Mouse (Mus musculus): ENCODE results near the gene Mypn. TPM values are rescaled to one million over a fixed set of nuclear protein-coding genes. Genes with fewer than 3 reads are reported as not detected.

The Mypn gene
- total RNA-seq, 2 experiments from 2014 or later, result 78.0 to 86.7 TPM

- intact Hi-C loops (cut with DNase I), result no loop called here
- DNase-seq, result no peak
These were observed 5.1 kb upstream of the Mypn start for GRCm38 (mm10) chr10:63208871-63209270.

GRCm38 (mm10) chr10:63203002-63203401 is 750 bp downstream of the Mypn start:
- no peak for DNase-seq
- intact Hi-C loops (cut with DNase I), result loop anchor here (5.0 kb wide), 2 partner anchors 39 to 46 kb away; partner anchors contain the start of gene Herc4

GRCm38 (mm10) chr10:63201534-63201933 is 2.2 kb downstream of the Mypn start:
- intact Hi-C loops (cut with DNase I), result loop anchor here (5.0 kb wide), 2 partner anchors 41 to 44 kb away; partner anchors contain the start of gene Herc4
- DNase-seq, result peak in 1 of 2 experiments; percentile 38

- no peak for DNase-seq
- intact Hi-C loops (cut with DNase I), result no loop called here
These were observed 4.7 kb downstream of the Mypn start for GRCm38 (mm10) chr10:63199008-63199407.

GRCm38 (mm10) chr10:63192736-63193135 is 11.0 kb downstream of the Mypn start:
- intact Hi-C loops (cut with DNase I), result no loop called here
- DNase-seq, result no peak

- no peak for DNase-seq
- intact Hi-C loops (cut with DNase I), result no loop called here
These were observed 11.5 kb downstream of the Mypn start for GRCm38 (mm10) chr10:63192276-63192675.

- DNase-seq, result no peak
- intact Hi-C loops (cut with DNase I), result no loop called here
These were observed 19.3 kb downstream of the Mypn start for GRCm38 (mm10) chr10:63184451-63184850.

- intact Hi-C loops (cut with DNase I), result no loop called here
- DNase-seq, result no peak
These were observed 21.5 kb downstream of the Mypn start for GRCm38 (mm10) chr10:63182177-63182768.

- intact Hi-C loops (cut with DNase I), result no loop called here
- no peak for DNase-seq
These were observed 22.6 kb downstream of the Mypn start for GRCm38 (mm10) chr10:63181166-63181565.

GRCm38 (mm10) chr10:63179524-63179923 is 24.2 kb downstream of the Mypn start:
- intact Hi-C loops (cut with DNase I), result no loop called here
- no peak for DNase-seq

GRCm38 (mm10) chr10:63178318-63178717 is 25.4 kb downstream of the Mypn start:
- no peak for DNase-seq
- intact Hi-C loops (cut with DNase I), result no loop called here

- DNase-seq, result no peak
- intact Hi-C loops (cut with DNase I), result no loop called here
These were observed 26.2 kb downstream of the Mypn start for GRCm38 (mm10) chr10:63177286-63178140.

- no peak for DNase-seq
- intact Hi-C loops (cut with DNase I), result no loop called here
These were observed 27.3 kb downstream of the Mypn start for GRCm38 (mm10) chr10:63176471-63176931.

GRCm38 (mm10) chr10:63172089-63172488 is 31.7 kb downstream of the Mypn start:
- no peak for DNase-seq
- intact Hi-C loops (cut with DNase I), result no loop called here

- intact Hi-C loops (cut with DNase I), result no loop called here
- no peak for DNase-seq
These were observed 34.2 kb downstream of the Mypn start for GRCm38 (mm10) chr10:63169503-63169902.

GRCm38 (mm10) chr10:63168124-63168523 is 35.6 kb downstream of the Mypn start:
- DNase-seq, result no peak
- intact Hi-C loops (cut with DNase I), result no loop called here

- intact Hi-C loops (cut with DNase I), result no loop called here
- DNase-seq, result no peak
These were observed 36.3 kb downstream of the Mypn start for GRCm38 (mm10) chr10:63167241-63167995.

- intact Hi-C loops (cut with DNase I), result no loop called here
These were observed 37.9 kb downstream of the Mypn start for GRCm38 (mm10) chr10:63165752-63166412.

GRCm38 (mm10) chr10:63161240-63161639 is 42.5 kb downstream of the Mypn start:
- intact Hi-C loops (cut with DNase I), result no loop called here
- no peak for DNase-seq

More at GRCm38 (mm10) chr10:63165752-63166412, 37.9 kb downstream of the Mypn start:
- DNase-seq, result no peak

- intact Hi-C loops (cut with DNase I), result no loop called here
- DNase-seq, result no peak
These were observed 43.1 kb downstream of the Mypn start for GRCm38 (mm10) chr10:63160671-63161070.

All from heart, postnatal 10 days (tissue).